Mouse (Mus musculus): ENCODE data around the gene Prss50.

DNA sequence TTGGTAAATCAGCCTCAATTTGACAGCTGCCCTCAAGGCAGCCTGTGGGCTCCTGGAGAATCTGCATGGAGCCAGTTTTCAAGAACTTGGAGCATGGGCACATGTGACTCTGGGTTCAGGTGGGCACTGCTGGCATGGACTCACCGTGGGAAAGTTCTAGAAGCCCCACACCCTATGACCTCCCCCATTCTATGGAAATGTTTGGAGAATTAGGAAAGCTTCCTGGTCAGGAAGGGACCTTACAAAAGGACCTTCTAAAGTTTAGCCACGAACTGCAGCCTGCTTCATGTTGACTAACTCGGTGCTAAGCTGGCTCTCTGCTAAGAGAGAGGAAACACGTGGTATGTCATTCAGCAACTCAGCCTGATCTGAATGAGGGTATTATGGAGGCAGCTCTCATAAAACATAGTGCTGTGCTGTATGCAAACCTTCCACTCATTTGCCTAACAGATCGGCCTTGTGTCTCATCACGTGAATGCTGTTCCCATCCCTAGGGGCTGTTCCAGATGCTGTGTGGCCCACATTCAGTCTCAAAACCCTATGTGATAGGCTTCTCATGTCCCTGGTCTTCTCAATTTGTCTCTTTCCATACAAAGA lies 51.7 kb downstream of the Prss50 start:
- TF ChIP-seq POLR2A (IDR thresholded peaks at IDR 0.05; ENCODE audit: borderline replicate concordance, control insufficient read depth, low read depth, low read length) (no peak), CTCF (IDR thresholded peaks at IDR 0.05; ENCODE audit: control insufficient read depth, insufficient read depth, low read length) (no peak)
